Comparison of ENCODE assay signal across 10 mouse cellular contexts in genomic region chr2:143117453-143117852, GRCm38 (mm10). TPM values are rescaled to one million over a fixed set of nuclear protein-coding genes. Genes with fewer than 3 reads are reported as not detected.
DNase-seq lines count a peak whose midpoint lies in the region; ATAC-seq and TF ChIP-seq lines count a peak whose summit lies in the region.
"Had no signal": no experiment of that assay in that cellular context is flagged by ENCODE, and none has a peak within 500 bp of the region (broad histone marks: within the 10 kb centered on the region; RNA-seq: fewer than 3 reads in every experiment).

No protein-coding gene starts in this region.

- H3K9me3 ChIP-seq in embryonic facial prominence, embryonic 11.5 days (replicated peaks; ENCODE audit: control insufficient read depth, low read length): no peaks in the 10 kb centered on the region
- no peaks in the 10 kb centered on the region for H3K9me3 ChIP-seq in embryonic facial prominence, embryonic 10.5 days
- H3K9me3 ChIP-seq in midbrain, embryonic 14.5 days (ENCODE audit: control insufficient read depth, low read length): no peaks in the 10 kb centered on the region
- H3K9me3 ChIP-seq in midbrain, embryonic 15.5 days: no peaks in the 10 kb centered on the region
- H3K9me3 ChIP-seq in stomach, postnatal 0 days (ENCODE audit: control insufficient read depth, low read length): no peaks in the 10 kb centered on the region

- H3K36me3 ChIP-seq in embryonic facial prominence, embryonic 11.5 days (replicated peaks; ENCODE audit: control insufficient read depth, insufficient read depth, low read depth, low read length): no peaks in the 10 kb centered on the region
- H3K36me3 ChIP-seq in embryonic facial prominence, embryonic 10.5 days (replicated peaks): no peaks in the 10 kb centered on the region
- H3K36me3 ChIP-seq in midbrain, embryonic 14.5 days (ENCODE audit: control insufficient read depth, insufficient read depth, low read length): no peaks in the 10 kb centered on the region
- no peaks in the 10 kb centered on the region for H3K36me3 ChIP-seq in midbrain, embryonic 15.5 days (replicated peaks)
- H3K36me3 ChIP-seq in stomach, postnatal 0 days (ENCODE audit: control insufficient read depth, insufficient read depth, low read length): no peaks in the 10 kb centered on the region

- no peak for TF ChIP-seq EP300 in stomach, postnatal 0 days (optimal IDR thresholded peaks at IDR 0.05)

- H3K4me2 ChIP-seq in embryonic facial prominence, embryonic 11.5 days (ENCODE audit: low read depth, low read length): no peak overlapping the region
- no peak overlapping the region for H3K4me2 ChIP-seq in midbrain, embryonic 14.5 days (ENCODE audit: low read length)
- H3K4me2 ChIP-seq in midbrain, embryonic 15.5 days: no peak overlapping the region
- H3K4me2 ChIP-seq in stomach, postnatal 0 days (replicated peaks; ENCODE audit: low read depth): no peak overlapping the region

- ATAC-seq in embryonic facial prominence, embryonic 11.5 days (replicated peaks; ENCODE audit: insufficient number of reproducible peaks, low FRiP score, low TSS enrichment, low read depth): no peak
- no peak for ATAC-seq in midbrain, embryonic 14.5 days (ENCODE audit: low FRiP score, low TSS enrichment)
- no peak for ATAC-seq in midbrain, embryonic 15.5 days (replicated peaks)
- ATAC-seq in stomach, postnatal 0 days (ENCODE audit: low FRiP score, low TSS enrichment): no peak

- WGBS in embryonic facial prominence, embryonic 11.5 days: 72% methylated on average over 3 of the region's 3 CpGs
- 74% methylated on average over 3 of the region's 3 CpGs for WGBS in embryonic facial prominence, embryonic 10.5 days
- 57% methylated on average over 3 of the region's 3 CpGs for WGBS in midbrain, embryonic 14.5 days
- WGBS in midbrain, embryonic 15.5 days: 60% methylated on average over 3 of the region's 3 CpGs
- 59% methylated on average over 3 of the region's 3 CpGs for WGBS in stomach, postnatal 0 days

- peak; percentile 21; the same call in 1 of the 2 replicates for TF ChIP-seq CTCF in stomach, postnatal 0 days (IDR thresholded peaks at IDR 0.05; ENCODE audit: low read depth)

- H3K27me3 ChIP-seq in embryonic facial prominence, embryonic 11.5 days (ENCODE audit: control insufficient read depth, insufficient read depth, low read length): no peaks in the 10 kb centered on the region
- H3K27me3 ChIP-seq in embryonic facial prominence, embryonic 10.5 days (replicated peaks; ENCODE audit: low read depth, poor library complexity, severe bottlenecking): no peaks in the 10 kb centered on the region
- H3K27me3 ChIP-seq in midbrain, embryonic 14.5 days (ENCODE audit: control insufficient read depth, insufficient read depth, low read length): no peaks in the 10 kb centered on the region
- H3K27me3 ChIP-seq in midbrain, embryonic 15.5 days (replicated peaks): no peaks in the 10 kb centered on the region
- H3K27me3 ChIP-seq in stomach, postnatal 0 days (ENCODE audit: control insufficient read depth, insufficient read depth, low read length): no peaks in the 10 kb centered on the region

- no peaks in the 10 kb centered on the region for H3K4me1 ChIP-seq in embryonic facial prominence, embryonic 11.5 days (ENCODE audit: control insufficient read depth, insufficient read depth, low read length)
- no peaks in the 10 kb centered on the region for H3K4me1 ChIP-seq in embryonic facial prominence, embryonic 10.5 days
- 0 out of 2 replicates have a peak, but pooled peaks cover 3% of the 10 kb centered on the region for H3K4me1 ChIP-seq in midbrain, embryonic 14.5 days (ENCODE audit: control insufficient read depth, insufficient read depth, low read length)
- peaks cover 6% of the 10 kb centered on the region; the same call in 1 of the 2 replicates for H3K4me1 ChIP-seq in midbrain, embryonic 15.5 days
- H3K4me1 ChIP-seq in stomach, postnatal 0 days (replicated peaks; ENCODE audit: control insufficient read depth, insufficient read depth): no peaks in the 10 kb centered on the region

- no peak overlapping the region for H3K4me3 ChIP-seq in embryonic facial prominence, embryonic 11.5 days (ENCODE audit: low read depth, low read length)
- no peak overlapping the region for H3K4me3 ChIP-seq in embryonic facial prominence, embryonic 10.5 days
- H3K4me3 ChIP-seq in midbrain, embryonic 14.5 days (replicated peaks; ENCODE audit: low read depth, low read length): no peak overlapping the region
- no peak overlapping the region for H3K4me3 ChIP-seq in midbrain, embryonic 15.5 days
- H3K4me3 ChIP-seq in stomach, postnatal 0 days (ENCODE audit: low read depth, low read length): no peak overlapping the region

- DNase-seq in embryonic facial prominence, embryonic 11.5 days (ENCODE audit: low spot score): peak; percentile 9
- DNase-seq in embryonic facial prominence, embryonic 10.5 days (ENCODE audit: low spot score): no peak
- peak; percentile 83 for DNase-seq in midbrain, embryonic 14.5 days
- peak; percentile 12 for DNase-seq in embryo, embryonic 10.5 days (ENCODE audit: low spot score)
- DNase-seq in stomach, postnatal 0 days (ENCODE audit: low spot score): no peak
- no peak for DNase-seq in testis, postnatal 10 days (ENCODE audit: low spot score)
- DNase-seq in kidney, postnatal 36 days: no peak
- DNase-seq: thymus, postnatal 14 days had no signal

- no peak overlapping the region for H3K9ac ChIP-seq in embryonic facial prominence, embryonic 11.5 days (replicated peaks; ENCODE audit: low read length)
- no peak overlapping the region for H3K9ac ChIP-seq in midbrain, embryonic 14.5 days (replicated peaks; ENCODE audit: low read length)
- no peak overlapping the region for H3K9ac ChIP-seq in midbrain, embryonic 15.5 days
- H3K9ac ChIP-seq in stomach, postnatal 0 days (ENCODE audit: low read length): no peak overlapping the region

- no peak overlapping the region for H3K27ac ChIP-seq in embryonic facial prominence, embryonic 11.5 days (replicated peaks; ENCODE audit: low read depth, low read length)
- H3K27ac ChIP-seq in embryonic facial prominence, embryonic 10.5 days (replicated peaks): no peak overlapping the region
- H3K27ac ChIP-seq in midbrain, embryonic 14.5 days (replicated peaks; ENCODE audit: low read depth, low read length): no peak overlapping the region
- H3K27ac ChIP-seq in midbrain, embryonic 15.5 days: no peak overlapping the region
- no peak overlapping the region for H3K27ac ChIP-seq in stomach, postnatal 0 days (replicated peaks)
- H3K27ac ChIP-seq: macrophage had no signal

RNA-seq across cellular contexts. Expression of gene Otor, which starts 39.2 kb away (rescaled TPM):
- polyA plus RNA-seq in embryonic facial prominence, embryonic 11.5 days (2014; fragmentation: Nextera tagmentation; extraction: Ambion mirVana): 6.7 and 9.2 TPM in 2 replicates
- 0.64 and 3.8 TPM in 2 replicates for polyA plus RNA-seq in embryonic facial prominence, embryonic 10.5 days (2016; fragmentation: Nextera tagmentation; extraction: Ambion mirVana)
- 1.8 and 4.8 TPM in 2 replicates for polyA plus RNA-seq in midbrain, embryonic 14.5 days (2014; fragmentation: Nextera tagmentation; extraction: Ambion mirVana)
- 1.7 and 2.1 TPM in 2 replicates for polyA plus RNA-seq in midbrain, embryonic 15.5 days (2015; fragmentation: Nextera tagmentation; extraction: Ambion mirVana)
- 0.48 and 0.59 TPM in 2 replicates for polyA plus RNA-seq in stomach, postnatal 0 days (2015; fragmentation: Nextera tagmentation; extraction: Ambion mirVana)
- polyA plus RNA-seq: macrophage had no signal

RNA-seq across cellular contexts. Expression of gene Snrpb2, which starts 54.6 kb away (rescaled TPM):
- polyA plus RNA-seq in embryonic facial prominence, embryonic 11.5 days (2014; fragmentation: Nextera tagmentation; extraction: Ambion mirVana): 129 and 165 TPM in 2 replicates
- polyA plus RNA-seq in embryonic facial prominence, embryonic 10.5 days (2016; fragmentation: Nextera tagmentation; extraction: Ambion mirVana): 95.8 and 105 TPM in 2 replicates
- polyA plus RNA-seq in midbrain, embryonic 14.5 days (2014; fragmentation: Nextera tagmentation; extraction: Ambion mirVana): 56.8 and 71.0 TPM in 2 replicates
- 47.1 and 50.4 TPM in 2 replicates for polyA plus RNA-seq in midbrain, embryonic 15.5 days (2015; fragmentation: Nextera tagmentation; extraction: Ambion mirVana)
- polyA plus RNA-seq in stomach, postnatal 0 days (2015; fragmentation: Nextera tagmentation; extraction: Ambion mirVana): 45.0 and 47.8 TPM in 2 replicates

Comparison
In these comparisons a context has a peak if more than half of its experiments do, and no peak if none do; other contexts are left out.
1. DNase-seq: peak in embryonic facial prominence, embryonic 11.5 days (single experiment), midbrain, embryonic 14.5 days (single experiment) and embryo, embryonic 10.5 days (single experiment); none in embryonic facial prominence, embryonic 10.5 days (single experiment), stomach, postnatal 0 days (single experiment), testis, postnatal 10 days (single experiment) and kidney, postnatal 36 days (0 of 2).